Mouse (Mus musculus) left cerebral cortex, adult 11 months (tissue): Measurements from ENCODE around the gene Polr2j.

Source experiments
- DNase-seq: peaks from one replicate; pipeline ENCODE4 v3.0.0; 2022; ENCODE audit warnings: low spot score

Gene Polr2j

DNA sequence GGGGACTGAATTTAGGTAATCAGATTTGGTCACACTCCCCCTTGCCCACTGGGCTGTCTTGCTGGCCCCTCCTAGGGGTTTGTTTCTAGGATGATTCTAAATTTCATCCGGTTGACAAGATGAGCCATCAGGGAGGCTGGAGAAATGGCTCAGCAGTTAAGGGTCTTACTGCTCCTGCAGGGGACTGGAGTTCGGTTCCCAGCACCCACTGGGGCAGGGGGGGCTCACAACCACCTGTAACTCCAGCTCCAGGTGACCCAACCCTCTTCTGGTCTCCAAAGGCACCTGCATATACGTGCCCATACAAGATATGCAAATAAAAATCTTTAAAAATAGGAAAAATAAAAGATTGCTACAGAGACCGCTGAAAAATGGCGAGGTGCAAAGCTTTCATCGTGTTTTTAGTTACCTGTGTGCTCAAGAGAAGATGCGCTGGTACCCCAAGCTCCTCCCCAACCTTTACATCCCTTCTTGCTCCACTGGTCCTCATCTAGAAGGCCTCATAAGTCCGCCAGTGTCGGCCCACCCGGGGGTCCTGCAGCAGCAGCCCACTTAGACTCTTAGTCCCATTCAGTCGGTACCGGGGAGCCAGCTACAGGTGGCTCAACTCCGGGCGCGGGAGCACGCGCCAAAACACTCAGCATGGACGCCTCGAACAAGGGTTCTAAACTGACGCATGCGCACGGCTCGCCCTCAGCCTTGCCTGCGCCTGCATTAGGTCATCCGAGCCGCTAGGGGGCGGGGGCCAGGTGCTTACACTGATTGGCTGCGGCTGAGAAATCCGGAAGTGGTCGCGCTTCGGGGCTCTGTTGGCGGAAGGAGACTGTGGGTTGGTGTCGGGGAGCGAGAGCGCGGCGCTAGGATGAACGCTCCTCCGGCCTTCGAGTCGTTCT, at the start of gene Polr2j:
Gene Polr2j (plus strand): TSS at position 741 of the 893 bp plus-strand sequence.
- peak; percentile 93 for DNase-seq

DNA sequence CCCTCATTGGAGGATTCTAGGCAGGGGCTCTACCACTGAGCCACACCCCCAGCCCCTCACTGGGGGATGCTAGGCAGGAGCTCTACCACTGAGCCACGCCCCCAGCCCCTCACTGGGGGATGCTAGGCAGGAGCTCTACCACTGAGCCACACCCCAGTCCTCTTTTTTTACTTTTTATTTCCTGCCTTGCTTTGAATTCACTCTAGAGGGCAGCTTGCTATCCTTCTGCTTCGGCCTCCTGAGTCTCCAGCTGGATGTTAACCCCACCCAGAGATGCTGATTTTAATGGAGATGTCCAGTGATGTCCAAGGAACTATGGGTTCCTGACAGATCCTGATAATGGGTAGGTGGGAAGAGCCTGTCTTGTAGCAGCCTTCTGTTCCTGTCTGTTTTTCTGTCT, 47.0 kb upstream of the Polr2j start:
- no peak for DNase-seq

DNA sequence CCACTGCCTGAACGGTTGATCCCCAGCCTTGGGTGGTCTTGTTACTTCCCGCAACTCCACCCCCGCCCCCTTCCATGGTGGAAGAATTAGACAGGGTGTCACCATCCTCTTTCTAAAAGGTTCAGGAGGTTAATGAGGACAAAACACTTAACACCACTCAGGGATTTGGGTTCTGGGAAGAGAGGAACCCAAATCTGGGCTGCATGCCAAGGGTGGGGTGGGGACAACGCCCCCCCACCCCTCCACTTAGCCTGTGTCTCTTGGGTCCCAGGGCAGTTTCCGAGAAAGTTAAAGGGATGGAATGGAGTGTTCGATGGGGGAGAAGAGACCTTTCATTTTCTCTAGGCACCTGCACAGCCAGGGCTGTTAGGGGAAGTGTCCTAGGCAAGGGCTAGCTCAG, 43.4 kb upstream of the Polr2j start:
- DNase-seq: no peak

DNA sequence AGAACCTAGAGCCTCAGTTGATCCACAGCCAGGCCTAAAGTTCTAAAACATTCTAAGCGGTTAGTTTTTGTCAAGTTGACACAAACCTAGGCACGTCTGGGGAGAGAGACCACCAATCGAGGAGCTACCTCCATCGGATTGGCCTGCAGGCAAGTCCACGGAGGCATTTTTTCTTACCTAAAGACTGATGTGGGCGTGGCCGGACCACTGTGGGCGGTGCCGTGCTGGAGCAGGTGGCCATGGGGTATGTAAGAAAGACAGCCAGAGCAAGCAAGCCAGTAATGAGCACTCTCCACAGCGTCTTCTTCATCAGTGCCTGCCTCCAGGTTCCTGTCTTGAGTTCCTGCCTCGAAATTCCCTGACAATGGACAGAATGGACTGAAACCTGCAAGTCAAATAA, 42.9 kb upstream of the Polr2j start:
- no peak for DNase-seq

DNA sequence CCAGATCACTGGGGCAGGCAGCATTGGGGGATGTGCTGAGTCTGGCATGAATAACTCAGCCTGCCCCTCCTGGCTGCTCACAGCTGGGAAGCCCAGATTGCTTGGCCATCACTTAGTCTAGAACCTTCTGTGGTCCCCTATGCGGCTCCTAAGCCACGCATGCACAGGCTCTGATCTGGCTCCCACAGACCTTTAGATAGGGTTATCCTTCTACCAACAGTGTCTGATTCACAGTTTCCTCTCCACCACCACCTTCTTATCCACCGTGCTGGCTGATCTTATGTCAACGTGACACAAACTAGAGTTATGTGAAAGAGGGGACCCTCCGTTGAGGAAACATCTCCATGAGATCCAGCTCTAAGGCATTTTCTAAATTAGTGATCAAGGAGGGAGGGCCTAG, 41.4 kb upstream of the Polr2j start:
- DNase-seq: no peak

DNA sequence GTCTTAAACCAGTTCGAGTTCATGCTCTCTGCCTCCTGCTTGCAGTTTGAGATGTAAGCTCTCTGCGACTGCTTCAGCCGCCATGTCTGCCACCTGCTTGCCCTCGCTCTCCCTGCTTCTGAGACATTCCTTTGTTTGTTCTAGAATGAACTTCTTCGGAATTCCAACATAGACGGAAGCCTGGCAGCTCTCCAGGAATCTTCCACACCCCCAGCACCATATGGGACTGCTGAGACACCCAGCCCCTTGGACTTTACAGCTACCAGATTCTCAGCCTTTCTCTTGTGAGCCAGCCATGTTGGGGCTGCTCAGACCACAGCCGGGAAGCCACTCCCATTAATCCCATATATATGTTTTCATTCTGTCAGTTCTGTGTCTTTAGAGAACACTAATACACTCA, 40.1 kb upstream of the Polr2j start:
- no peak for DNase-seq

DNA sequence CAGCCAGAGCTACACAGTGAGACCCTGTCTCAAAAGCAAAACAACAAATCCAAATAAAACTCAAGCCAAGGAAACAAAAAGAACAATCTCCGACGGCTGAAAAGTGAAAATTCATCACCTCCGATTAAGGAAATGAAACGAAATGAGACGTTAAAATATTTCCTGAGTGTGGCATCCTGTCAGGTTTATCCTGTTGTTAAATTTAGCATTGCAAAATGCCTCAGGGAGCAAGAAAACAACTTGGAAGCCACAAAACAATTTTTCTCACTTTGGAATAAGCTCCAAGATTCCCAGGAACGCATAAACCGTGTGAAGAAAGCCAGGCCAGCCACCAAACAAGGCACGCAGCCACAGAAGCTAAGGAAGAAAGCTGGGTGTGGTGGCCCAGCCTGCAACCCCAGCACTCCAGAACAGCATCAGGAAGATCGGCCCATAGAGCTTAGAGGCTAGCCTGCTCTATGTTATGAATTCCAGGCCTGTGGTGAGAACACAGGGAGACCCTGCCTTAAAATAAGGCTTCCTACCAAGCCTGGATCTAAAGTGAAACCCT, 39.4 kb upstream of the Polr2j start:
- no peak for DNase-seq

DNA sequence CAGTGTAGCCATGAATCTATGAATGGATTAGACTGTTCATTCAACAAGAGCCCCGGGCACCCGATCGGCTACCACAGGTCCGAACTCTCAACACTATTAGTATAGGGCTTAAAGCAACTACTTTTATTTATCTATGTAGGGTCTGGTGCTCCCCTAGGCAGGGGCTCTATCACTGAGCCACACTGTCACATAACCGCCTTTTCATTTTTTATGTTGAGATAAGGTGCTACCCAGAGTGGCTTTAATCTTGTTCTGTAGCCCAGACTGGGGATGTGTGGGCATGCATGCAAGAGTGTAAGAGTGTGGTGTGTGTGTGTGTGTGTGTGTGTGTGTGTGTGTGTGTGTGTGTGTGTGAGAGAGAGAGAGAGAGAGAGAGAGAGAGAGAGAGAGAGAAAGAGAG, 38.3 kb upstream of the Polr2j start:
- no peak for DNase-seq

DNA sequence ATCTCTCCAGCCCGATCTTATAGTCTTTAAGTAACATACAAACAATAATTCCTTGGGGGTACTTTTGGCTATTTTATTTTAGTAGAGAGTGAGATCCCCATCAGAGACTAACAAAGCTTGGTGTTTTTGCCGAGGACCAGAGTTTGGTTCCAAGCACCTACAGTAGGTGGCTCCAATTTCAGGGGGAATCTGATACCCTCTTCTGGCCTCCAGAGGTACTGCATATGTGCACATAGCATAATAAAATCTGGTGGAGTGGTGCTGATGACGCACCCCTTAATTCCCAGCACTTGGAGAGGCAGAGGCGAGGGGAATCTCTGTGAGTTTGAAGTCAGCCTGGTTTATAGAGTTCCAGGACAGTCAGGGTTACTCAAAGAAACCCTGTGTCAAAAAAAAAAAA, 34.1 kb upstream of the Polr2j start:
- no peak for DNase-seq

DNA sequence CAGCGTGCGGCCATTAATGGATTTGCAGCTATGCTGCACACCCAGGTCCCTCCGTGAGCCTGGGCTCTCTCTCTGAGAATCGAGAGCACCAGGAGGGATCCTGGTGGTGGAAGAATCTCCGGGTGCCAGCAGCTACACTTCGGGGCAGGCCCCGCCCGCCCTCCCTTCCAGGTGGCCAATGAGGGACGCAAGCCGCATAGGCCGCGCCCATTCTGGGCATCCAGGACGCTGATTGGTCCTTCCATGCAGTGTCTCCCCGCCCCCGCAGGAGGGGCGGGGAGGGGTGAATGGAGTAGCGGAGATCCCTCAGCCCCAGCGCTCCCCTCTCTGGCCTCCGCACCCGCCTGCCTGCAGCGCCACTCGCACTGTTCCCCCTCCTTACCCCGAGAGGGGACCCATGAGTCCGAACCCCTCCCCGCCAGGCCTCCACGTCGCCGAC, 32.7 kb upstream of the Polr2j start, which contains the start of gene Rasa4:
Gene Rasa4 (plus strand): TSS at position 248 of the 439 bp plus-strand sequence.
- DNase-seq: peak; percentile 90

DNA sequence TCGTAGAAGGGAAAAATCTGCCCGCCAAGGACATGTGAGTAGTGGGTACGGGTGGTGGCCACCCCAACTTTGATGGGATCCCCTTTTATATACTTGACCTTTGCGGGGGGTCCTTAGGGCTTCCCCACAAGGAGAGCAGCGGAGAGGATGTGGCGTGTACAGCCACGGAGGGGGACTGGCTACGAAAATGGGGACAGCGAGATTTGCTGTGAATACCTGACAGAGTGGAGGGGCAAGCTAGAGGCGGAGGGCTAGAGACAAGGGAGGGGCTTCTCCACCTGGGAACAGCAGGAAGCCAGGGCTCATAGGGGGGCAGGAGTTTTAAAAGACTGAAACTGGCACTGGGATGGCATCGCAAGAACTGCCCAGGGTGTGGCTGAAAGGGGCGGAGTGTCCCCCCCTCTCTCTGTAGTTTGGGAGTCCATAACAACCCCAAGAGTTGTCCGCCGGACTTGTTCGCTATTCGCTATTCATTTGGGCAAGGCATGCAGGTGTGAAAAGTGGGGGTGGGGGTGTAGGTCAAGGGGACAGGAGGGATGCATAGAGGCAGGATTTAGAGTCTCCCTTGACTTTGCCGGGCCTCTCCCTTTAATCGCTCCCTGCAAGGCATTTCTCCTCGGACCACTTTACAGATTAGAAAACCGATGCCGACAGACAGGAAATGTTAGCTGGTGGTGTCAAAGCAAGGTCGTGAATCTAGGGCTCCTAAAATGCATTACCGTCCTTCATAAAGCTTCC, 32.1 kb upstream of the Polr2j start:
- DNase-seq: no peak

DNA sequence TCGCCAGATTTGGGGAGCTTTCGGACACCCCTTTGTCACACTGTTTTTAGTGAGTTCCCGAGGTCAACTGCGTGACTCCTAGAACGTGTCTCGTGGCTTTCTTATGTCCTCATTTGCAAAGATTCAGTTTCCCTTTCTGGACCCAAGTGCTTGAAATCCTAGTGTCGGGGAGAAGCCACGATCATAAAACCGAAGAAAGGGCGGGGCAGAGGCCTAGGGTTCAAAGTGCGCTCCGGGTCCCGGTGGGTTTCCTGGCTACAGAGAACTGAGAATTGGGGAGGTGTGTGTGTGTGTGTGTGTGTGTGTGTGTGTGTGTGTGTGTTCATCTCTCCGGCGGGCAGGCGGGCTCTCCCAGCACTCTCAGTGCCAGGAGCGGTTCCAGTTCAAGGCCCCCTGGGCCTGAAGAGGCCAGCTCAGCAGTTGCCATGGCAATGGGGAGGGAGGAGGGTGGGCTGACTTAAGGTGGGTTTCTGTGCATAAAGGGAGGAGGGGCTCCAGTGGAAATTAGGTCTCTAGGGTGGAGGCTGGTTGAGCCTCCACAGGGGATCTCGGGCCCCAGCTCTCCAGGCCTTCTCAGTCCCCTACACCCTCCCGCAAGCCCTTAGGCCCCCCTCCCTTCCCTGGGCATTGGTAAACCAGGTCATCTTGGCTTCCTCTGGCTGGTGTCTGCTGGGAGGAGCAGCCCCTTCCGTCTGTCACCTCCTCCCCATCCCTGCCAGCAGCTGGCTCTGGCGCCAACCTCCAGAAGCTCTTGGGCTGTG, 31.4 kb upstream of the Polr2j start:
- no peak for DNase-seq

DNA sequence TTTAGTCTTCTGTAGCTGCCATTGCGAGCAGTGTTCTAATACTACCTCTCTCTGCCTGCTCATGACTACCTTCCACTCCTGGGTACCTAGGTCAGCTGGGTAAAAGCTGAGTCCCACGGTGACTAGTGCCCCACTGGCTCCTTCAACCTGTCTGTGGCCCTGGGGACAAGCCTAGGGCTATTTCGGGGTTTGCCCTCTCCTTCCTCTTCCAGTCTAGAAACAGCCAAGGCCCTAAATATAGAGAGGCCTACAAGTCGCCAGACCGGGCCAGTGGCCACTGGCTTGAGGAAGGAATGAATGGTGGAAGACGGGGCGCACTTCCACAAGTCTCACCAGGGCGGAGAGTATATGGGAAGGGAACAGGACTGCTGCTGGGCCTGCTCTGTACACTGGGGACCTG, 30.1 kb upstream of the Polr2j start:
- no peak for DNase-seq

DNA sequence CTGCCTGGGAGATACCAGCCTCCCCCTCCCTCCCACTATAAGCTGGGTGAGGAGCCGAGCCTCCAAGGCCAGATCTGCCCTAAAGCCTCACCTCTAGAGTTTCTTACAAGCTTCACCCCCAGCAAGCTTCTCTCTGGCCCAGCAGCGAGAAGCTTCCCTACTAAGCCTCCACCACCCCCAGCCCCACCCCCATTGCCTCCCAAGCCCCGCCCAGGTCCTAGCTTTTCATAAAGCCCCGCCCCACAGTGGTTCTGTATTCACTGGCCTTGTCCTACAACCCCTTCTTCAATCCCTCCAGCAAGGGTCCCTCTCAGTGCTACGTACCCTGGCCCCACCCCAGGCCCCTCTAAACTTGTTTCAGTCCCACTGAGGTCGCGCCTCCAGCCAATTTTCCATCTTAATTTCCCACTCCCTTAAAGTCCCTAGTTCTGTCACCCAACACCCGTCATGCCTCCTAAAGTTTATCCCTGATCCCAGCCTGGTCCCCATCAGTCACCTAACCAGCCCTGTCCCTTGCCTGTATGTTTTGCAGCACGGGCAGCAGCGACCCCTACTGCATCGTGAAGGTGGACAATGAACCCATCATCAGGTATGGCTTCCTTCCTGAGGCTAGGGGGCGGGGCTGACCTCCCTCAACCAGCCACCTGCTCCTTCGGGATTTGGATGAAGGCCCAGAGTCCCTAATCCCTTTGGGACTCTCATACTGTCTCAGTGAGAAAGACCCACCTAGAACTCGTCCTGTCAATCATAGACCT, 27.4 kb upstream of the Polr2j start:
- no peak for DNase-seq

DNA sequence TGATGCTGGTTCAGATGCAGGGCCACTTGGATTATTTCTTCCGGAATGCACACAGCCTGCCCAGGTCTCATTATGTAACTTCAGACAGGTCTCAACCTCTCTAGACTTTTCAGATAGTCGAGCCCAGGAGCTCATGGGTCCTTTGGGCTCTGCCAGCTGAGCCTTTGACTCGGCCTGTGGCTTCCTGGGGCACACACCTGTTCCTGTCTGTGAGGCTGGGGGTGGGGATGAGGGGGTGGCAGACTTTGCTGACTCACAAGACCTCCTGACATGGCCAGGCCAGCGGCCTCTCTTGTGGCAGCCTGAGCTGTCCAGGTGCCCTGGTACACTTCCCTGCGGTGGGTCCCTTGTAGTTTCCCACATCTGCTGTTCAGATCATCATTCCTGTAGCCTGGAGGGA, 24.5 kb upstream of the Polr2j start:
- no peak for DNase-seq

DNA sequence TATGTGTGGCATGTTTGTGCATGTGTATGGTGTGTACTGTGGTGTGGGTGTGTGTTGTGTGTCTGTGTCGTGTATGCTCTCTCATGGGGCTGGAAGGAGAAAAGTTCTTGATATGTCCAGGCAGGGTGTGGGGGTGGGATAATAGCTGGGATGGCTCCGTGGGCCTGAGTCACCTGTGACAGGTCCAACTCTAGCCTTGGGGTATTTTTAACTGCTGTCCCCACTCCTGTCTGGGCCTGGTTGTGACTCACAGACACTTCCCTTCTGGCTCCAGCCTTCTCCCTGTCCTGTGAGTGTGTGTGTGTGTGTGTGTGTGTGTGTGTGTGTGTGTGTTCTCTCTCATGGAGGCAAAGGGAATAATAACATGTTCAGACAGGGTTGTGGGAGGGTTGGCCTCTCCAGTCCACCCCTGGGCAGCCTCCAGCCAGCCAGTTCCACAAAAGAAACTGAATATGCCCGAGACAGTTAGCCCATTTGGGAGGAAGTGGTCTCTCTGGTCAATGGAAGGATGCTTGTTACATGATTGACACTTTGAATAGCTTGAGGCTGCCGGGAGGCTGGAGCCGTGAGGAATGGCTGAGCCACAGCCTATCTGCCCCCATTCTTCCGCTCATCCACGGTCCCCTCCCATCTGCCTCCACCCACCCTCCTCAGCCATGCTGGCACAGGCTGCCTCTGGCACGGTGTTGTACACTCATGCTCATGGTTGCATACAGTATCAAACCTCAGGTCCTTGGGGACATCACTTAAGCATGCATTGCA, 22.0 kb upstream of the Polr2j start:
- no peak for DNase-seq

DNA sequence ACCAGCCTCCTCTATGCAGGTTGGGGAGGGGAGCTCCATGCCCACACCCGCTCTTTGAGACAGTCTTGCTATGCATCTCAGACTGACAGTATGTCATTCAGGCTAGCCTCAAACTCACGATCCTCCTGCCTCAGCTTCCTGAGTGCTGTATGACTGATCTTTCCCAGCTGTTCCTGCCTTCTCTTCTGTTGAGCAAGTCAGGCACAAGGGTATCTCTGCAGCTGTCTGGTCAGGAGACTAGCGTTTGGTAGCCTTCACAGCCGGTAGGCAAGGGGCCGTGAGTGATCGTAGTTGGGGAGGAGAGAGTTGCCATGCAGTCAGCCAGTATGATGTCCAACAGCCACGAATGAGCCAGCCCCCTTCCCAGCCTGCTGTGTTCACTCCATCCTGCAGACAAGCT, 21.3 kb upstream of the Polr2j start:
- no peak for DNase-seq

DNA sequence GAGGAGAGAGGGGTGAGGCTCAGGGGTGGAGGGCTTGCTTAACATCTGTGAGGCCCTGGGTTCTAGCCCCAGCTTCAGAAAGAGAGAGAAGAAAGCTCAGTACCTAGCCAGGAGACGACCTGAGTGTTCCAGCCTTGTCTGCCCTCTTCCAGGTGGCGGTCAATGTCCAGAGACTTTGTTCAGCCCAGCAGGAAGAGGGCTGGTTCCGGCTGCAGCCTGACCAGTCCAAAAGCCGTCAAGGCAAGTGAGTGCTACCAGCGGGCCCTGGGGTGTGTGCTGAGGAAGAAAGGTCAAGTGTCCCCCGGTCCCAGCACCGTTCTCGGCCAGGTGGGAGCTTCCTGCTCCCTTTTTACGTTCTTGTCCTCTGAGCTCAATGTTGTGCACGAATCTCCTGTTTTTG, 17.9 kb upstream of the Polr2j start:
- no peak for DNase-seq

DNA sequence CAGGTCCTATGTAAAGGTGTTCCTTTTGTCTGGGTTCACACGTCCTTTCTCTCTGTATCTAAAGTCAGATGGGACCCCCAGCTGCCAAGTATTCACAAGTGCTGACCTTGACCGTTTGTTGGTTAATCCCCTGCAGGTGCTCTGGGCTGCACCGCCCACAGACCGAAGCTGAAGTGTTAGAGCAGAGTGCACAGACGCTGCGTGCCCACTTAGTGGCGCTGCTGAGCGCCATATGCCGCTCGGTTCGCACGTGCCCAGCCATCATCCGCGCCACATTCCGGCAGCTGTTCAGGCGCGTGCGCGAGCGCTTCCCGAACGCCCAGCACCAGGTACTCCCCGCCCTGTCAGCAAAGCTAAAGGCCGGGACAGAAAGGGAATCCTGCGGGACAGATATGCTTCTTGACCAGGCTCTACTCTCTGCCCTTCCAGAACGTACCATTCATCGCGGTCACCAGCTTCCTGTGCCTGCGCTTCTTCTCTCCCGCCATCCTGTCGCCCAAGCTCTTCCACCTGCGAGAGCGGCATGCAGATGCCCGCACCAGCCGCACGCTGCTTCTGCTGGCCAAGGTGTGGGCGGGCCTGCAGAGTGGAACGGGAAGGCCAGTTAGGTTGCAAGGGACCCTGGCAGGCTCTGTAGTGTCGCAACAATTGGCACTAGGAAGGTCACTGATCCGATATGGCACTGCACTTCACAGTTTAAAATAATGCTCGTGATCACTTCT, 14.2 kb upstream of the Polr2j start:
- DNase-seq: peak; percentile 53

DNA sequence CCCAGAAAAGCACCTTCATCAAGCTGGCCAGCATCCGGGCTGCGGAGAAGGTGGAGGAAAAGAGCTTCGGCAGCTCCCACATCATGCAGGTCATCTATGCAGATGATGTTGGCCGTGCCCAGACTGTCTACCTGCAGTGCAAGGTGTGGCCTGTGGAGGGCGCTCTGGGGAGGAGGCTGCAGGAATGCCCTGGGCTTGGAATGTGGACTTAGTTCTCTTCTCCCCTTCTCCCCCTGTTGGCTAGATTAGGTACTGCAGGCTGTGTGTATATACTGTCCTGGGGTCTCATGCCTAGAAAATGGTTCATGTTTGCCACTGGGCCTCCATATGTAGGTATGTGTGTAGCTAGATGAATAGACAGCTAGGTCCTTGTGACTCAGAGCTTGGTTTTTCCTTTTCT, 11.9 kb upstream of the Polr2j start:
- DNase-seq: no peak
